Mouse (Mus musculus) heart, adult 11 months (tissue): ENCODE results near the gene Snrpd3.

Experiments used
- DNase-seq: peaks from one replicate; pipeline ENCODE4 v3.0.0; 2022

Snrpd3 gene

GRCm38 (mm10) chr10:75547901-75548300, 30.6 kb downstream of the Snrpd3 start:
- peak; percentile 59 for DNase-seq

GRCm38 (mm10) chr10:75548486-75548885, 31.1 kb downstream of the Snrpd3 start:
- peak; percentile 79 for DNase-seq

- peak; percentile 19 for DNase-seq
Observed at GRCm38 (mm10) chr10:75549886-75550285, 32.5 kb downstream of the Snrpd3 start.

- DNase-seq: peak; percentile 82
Observed at GRCm38 (mm10) chr10:75551175-75551574, 33.8 kb downstream of the Snrpd3 start.

- DNase-seq: peak; percentile 74
Observed at GRCm38 (mm10) chr10:75552106-75552505, 34.8 kb downstream of the Snrpd3 start.

GRCm38 (mm10) chr10:75552701-75553450, 35.5 kb downstream of the Snrpd3 start:
- peak; percentile 80 for DNase-seq

GRCm38 (mm10) chr10:75554090-75554489, 36.7 kb downstream of the Snrpd3 start:
- peak; percentile 71 for DNase-seq

DNA sequence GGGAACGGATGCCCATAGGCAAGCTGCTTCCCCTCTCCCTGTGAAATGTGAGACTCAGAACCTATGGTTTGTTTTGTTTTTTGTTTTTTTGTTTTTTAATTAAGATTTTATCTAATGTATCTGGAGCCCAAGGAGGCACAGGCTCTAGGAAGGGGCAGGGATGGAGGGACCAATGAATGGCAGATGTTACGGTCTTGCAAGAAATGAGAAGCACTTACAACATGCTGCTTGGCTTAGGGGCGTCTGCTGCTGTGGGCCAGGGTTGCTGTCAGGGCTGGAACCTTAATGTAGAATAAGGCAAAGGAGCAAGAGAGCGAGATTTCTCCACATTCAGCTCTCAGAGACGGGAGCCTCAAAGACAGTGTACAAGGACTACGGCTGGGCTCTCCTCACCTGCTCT, 38.2 kb downstream of the Snrpd3 start:
- peak; percentile 70 for DNase-seq

DNA sequence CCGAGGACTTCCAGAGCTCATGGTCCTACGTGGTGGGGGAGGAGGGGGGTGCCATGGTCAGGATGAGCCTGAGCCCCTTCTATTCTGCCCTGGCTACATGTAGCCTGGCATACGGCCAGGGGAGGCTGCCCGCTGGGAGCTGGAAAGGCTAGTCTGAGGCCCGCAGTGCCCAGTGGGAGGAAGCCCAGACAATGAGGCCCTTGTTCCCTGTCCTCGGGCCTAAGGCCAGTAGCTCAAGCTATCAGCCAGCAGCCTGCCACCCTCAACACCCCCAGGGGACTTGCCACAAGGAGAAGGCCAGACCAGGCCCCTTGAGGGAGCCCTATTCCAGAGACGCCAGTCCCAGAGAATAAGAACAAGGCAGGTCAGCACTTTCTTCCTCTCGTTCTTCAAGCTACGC, 38.7 kb downstream of the Snrpd3 start:
- peak; percentile 88 for DNase-seq

- DNase-seq: peak; percentile 87
Observed at GRCm38 (mm10) chr10:75558515-75558914, 41.2 kb downstream of the Snrpd3 start.

DNA sequence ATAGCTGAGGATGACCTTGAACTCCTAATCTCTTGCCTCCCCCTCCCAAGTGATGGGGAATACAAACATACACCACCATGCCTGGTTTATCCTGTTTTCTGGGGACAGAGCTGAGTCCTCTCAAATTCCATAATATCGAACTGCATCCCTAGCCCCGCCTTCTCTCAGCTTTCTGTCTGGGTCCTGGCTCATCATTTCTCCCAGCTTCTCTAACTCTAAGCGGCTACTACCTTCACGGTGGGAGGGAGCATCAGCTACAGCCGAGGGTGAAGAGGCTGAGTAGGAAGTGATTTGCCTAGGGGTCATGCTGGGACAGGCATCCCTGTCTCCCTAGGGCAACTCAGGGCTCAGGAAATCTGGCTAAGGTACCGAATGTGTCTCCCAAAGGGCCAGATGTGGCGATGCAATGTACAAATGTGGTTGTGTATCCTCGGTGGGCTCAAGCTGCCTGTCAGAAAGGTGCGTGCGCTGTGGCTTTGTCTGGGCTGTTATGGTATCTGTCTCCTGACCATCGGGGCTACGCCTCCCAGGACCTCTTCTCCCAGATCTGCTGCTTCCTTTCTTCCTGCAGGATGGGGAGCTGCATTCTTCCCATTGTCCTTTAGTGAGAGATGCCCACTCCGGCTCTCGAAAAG, 41.8 kb downstream of the Snrpd3 start:
- peak; percentile 88 for DNase-seq

DNA sequence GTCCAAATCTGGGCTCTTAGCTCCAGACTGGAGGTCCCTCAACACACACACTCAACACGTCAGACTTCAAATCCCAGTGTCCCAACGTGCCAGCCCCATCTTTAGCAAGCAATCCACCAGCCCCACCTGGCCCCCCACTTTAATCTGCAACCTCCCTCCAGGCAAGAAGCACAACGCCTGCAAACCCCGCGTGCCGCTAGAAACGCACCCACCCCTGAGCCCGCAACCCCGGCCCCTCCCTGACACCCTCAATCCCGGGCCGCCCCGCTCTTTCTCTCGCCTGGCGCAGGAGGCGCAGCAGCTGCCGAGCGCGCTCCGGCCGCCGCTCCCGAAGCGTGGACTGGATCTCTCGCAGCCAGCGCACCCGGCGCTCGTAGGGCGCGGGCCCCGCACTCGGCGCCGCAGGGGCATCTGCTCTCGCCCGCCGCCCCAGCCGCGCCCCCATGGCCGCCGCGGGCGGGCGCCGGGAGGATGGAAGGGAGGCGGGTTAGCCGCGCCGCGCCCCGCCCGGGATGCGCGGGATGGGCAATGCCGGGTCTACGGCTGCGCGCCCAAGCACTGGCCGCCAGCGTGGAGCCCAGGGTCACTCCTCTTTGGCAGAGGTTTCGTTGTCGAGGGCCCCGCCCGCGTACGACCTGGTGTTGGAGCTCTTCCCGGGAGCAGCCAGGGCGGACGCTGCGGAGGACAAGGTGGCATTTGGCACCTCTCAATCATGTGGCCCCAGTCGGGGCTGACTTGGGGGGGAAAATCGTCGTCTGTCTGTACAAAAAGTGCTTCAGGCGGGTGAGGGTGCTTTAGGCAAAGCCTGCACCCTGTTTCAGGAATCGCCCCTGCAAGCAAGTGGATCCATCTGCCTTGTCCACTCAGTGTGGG, 42.6 kb downstream of the Snrpd3 start, which contains the start of gene Lrrc75b:
Gene Lrrc75b, minus strand, starts transcription at position 655 of the 873 bp plus-strand sequence.
- peak; percentile 96 for DNase-seq

DNA sequence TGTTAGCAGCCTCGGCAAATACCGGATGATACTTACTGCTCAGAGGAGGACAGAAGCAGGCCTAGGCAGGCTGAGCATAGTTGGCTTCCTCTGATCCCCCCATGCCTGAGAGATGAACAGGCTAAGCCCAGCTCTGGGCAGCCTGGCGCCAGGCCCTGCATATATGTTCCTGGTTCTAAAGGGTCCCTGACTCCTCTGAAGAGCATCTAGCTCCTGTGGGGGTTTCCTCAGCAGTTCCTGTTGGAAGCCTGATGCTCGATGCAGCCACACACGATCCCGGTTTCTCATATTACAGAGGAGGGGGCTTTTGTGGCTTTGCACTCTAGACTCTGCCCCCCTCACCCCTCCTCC, 43.2 kb downstream of the Snrpd3 start:
- DNase-seq: peak; percentile 88

GRCm38 (mm10) chr10:75561071-75561654, 43.8 kb downstream of the Snrpd3 start, which contains the start of gene Ggt1:
Ggt1 (plus strand) TSS chr10:75561604.
- DNase-seq: peak; percentile 86

- DNase-seq: peak; percentile 64
Observed at GRCm38 (mm10) chr10:75562596-75562995, 45.2 kb downstream of the Snrpd3 start.

- peak; percentile 58 for DNase-seq
Observed at GRCm38 (mm10) chr10:75564687-75565265, 47.4 kb downstream of the Snrpd3 start.

GRCm38 (mm10) chr10:75565436-75565835, 48.1 kb downstream of the Snrpd3 start:
- DNase-seq: peak; percentile 88

GRCm38 (mm10) chr10:75565906-75566305, 48.6 kb downstream of the Snrpd3 start:
- peak; percentile 87 for DNase-seq

DNA sequence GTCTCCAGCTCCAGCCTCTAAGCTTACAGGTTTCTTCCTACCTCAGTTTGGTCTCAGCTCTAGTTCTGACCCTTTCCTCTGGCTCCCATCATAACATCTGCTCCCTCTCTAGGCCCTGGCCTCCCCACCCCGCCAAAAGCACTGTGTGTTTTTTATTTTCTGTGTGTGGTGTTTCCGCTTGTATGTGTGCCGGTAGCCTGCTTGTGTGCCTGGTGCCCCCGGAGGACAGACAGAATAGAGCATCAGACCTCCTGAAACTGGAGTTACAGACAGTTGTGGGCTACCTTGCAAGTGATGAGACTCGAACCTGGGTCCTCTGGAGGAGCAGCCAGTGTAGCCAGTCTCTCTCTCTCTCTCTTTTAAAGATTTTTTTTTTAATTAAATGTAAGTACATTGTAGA, 49.0 kb downstream of the Snrpd3 start:
- no peak for DNase-seq

GRCm38 (mm10) chr10:75566765-75567164, 49.4 kb downstream of the Snrpd3 start:
- peak; percentile 42 for DNase-seq

- DNase-seq: no peak
Observed at GRCm38 (mm10) chr10:75568029-75568428, 50.7 kb downstream of the Snrpd3 start.

DNA sequence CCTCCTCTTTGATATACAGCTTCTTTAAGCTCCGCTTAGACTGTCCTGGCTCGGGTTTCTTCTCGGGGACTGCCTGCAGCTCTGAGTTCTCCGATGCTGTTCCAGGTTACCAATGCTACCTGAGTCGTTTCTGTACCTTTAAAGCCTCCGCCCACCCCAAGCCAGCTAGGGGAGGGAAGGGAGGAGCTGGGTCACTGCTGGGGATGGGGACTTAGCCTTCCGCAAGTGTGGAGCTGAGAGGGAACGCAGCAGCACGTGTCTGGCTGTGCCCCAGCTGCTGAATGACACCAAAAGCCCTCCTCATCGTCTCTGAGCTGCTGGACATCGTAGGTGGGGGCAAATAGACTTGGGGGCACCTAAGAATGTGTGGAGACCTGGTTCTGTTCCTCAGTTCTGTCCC, 51.1 kb downstream of the Snrpd3 start:
- DNase-seq: no peak

GRCm38 (mm10) chr10:75568851-75569250, 51.5 kb downstream of the Snrpd3 start:
- no peak for DNase-seq
